ENCODE assay signal across 25 mouse cellular contexts in genomic region chr6:52848199-52848598, GRCm38 (mm10).
"Had no signal": no experiment of that assay in that cellular context is flagged by ENCODE, and none has a peak within 500 bp of the region (broad histone marks: within the 10 kb centered on the region; RNA-seq: fewer than 3 reads in every experiment).

No protein-coding gene starts in this region.

- H3K27ac ChIP-seq: gastrocnemius, adult 2 months; heart, embryonic 13.5 days; heart, embryonic 15.5 days; hindbrain, embryonic 13.5 days; hindbrain, embryonic 15.5 days; hindbrain, postnatal 0 days; kidney, embryonic 15.5 days; kidney, postnatal 0 days; limb, embryonic 13.5 days; liver, embryonic 13.5 days; liver, embryonic 15.5 days had no signal

- H3K4me3 ChIP-seq: gastrocnemius, adult 2 months; heart, embryonic 13.5 days; heart, embryonic 15.5 days; hindbrain, embryonic 13.5 days; hindbrain, embryonic 15.5 days; kidney, embryonic 15.5 days; limb, embryonic 13.5 days; limb, embryonic 15.5 days; liver, embryonic 13.5 days; liver, embryonic 15.5 days had no signal

- ATAC-seq: hindbrain, postnatal 0 days; intestine, embryonic 16.5 days had no signal

- H3K27me3 ChIP-seq: heart, embryonic 13.5 days; heart, embryonic 15.5 days; hindbrain, embryonic 13.5 days; hindbrain, embryonic 15.5 days; limb, embryonic 13.5 days; limb, embryonic 15.5 days; liver, embryonic 13.5 days; liver, embryonic 15.5 days had no signal

- DNase-seq: gastrocnemius, adult 2 months; gastrocnemius, postnatal 10 days; gastrocnemius, postnatal 25 days; heart, adult 18-20 months; heart, postnatal 14 days; heart, postnatal 36 days; kidney, adult 18-20 months; kidney, adult 9 months; kidney, postnatal 14 days; layer of hippocampus, adult 9-11 months; layer of hippocampus, postnatal 36 days; left cerebral cortex, postnatal 4 days; liver, embryonic 13.5 days had no signal

- H3K4me2 ChIP-seq: heart, embryonic 11.5 days; heart, embryonic 13.5 days; heart, embryonic 15.5 days; hindbrain, embryonic 13.5 days; hindbrain, embryonic 15.5 days; kidney, embryonic 15.5 days; limb, embryonic 13.5 days; limb, embryonic 15.5 days; liver, embryonic 13.5 days; liver, embryonic 15.5 days had no signal

- H3K9ac ChIP-seq: heart, embryonic 13.5 days; heart, embryonic 15.5 days; hindbrain, embryonic 13.5 days; hindbrain, embryonic 15.5 days; kidney, embryonic 15.5 days; limb, embryonic 13.5 days; limb, embryonic 15.5 days; liver, embryonic 13.5 days; liver, embryonic 15.5 days had no signal

- H3K9me3 ChIP-seq: heart, embryonic 13.5 days; heart, embryonic 15.5 days; hindbrain, embryonic 13.5 days; hindbrain, embryonic 15.5 days; kidney, embryonic 15.5 days; limb, embryonic 13.5 days; limb, embryonic 15.5 days; liver, embryonic 13.5 days; liver, embryonic 15.5 days had no signal

- H3K4me1 ChIP-seq: liver, embryonic 13.5 days; liver, embryonic 15.5 days had no signal

- H3K36me3 ChIP-seq: heart, embryonic 13.5 days; heart, embryonic 15.5 days; hindbrain, embryonic 13.5 days; hindbrain, embryonic 15.5 days; kidney, embryonic 15.5 days; limb, embryonic 13.5 days; limb, embryonic 15.5 days; liver, embryonic 13.5 days; liver, embryonic 15.5 days had no signal
